Mouse (Mus musculus): ENCODE measurements around the gene Gfi1b. TPM values are rescaled to one million over a fixed set of nuclear protein-coding genes. Genes with fewer than 3 reads are reported as not detected.

Gfi1b gene
- polyA plus RNA-seq, 1 experiment, result 1.8 TPM

- H3K36me3 ChIP-seq (ENCODE audit: control insufficient read depth, insufficient read depth, low read length), result no peaks in the 10 kb centered on the region
- H3K4me1 ChIP-seq (ENCODE audit: control insufficient read depth, insufficient read depth, insufficient read length, low read length), result no peaks in the 10 kb centered on the region; the same call in 1 of the 2 replicates
- H3K27me3 ChIP-seq (ENCODE audit: control insufficient read depth, insufficient read depth, low read length), result no peaks in the 10 kb centered on the region
- H3K27ac ChIP-seq (ENCODE audit: insufficient read depth, low read depth, low read length), result no peak overlapping the region
- H3K4me3 ChIP-seq (ENCODE audit: low read depth, low read length), result no peak overlapping the region
- no peak for TF ChIP-seq CTCF (IDR thresholded peaks at IDR 0.05; ENCODE audit: extremely low read depth, insufficient read length, insufficient replicate concordance, low read depth, low read length)
- TF ChIP-seq POLR2A (IDR thresholded peaks at IDR 0.05; ENCODE audit: low read depth, low read length), result no peak
- 83% methylated on average over 12 of the region's 12 CpGs for whole genome bisulfite sequencing
Measured at GRCm38 (mm10) chr2:28610716-28611406, 10.9 kb downstream of the Gfi1b start.

DNA sequence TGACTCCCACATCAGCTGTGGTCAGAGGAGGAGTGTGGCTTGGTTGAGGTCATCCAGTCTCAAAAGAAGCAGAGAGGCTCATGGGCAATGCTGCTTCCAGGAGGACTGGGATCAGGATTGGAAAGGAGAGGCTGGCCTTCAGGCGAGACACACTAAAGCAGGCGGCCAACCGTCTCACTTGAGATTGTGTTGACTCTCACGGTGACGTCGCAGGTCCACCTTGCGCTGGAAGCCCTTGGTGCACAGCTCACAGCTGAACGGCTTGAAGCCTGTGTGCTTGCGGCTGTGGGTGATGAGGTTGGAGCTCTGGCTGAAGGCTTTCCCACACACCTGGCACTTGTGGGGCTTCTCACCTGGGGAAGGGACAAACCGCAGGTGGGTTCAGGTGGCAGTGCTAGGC lies 11.9 kb downstream of the Gfi1b start:
- WGBS, result 76% methylated on average over 10 of the region's 10 CpGs
- H3K36me3 ChIP-seq (ENCODE audit: control insufficient read depth, insufficient read depth, low read length), result no peaks in the 10 kb centered on the region
- TF ChIP-seq CTCF (IDR thresholded peaks at IDR 0.05; ENCODE audit: extremely low read depth, insufficient read length, insufficient replicate concordance, low read depth, low read length) (no peak), POLR2A (IDR thresholded peaks at IDR 0.05; ENCODE audit: low read depth, low read length) (no peak)

DNA sequence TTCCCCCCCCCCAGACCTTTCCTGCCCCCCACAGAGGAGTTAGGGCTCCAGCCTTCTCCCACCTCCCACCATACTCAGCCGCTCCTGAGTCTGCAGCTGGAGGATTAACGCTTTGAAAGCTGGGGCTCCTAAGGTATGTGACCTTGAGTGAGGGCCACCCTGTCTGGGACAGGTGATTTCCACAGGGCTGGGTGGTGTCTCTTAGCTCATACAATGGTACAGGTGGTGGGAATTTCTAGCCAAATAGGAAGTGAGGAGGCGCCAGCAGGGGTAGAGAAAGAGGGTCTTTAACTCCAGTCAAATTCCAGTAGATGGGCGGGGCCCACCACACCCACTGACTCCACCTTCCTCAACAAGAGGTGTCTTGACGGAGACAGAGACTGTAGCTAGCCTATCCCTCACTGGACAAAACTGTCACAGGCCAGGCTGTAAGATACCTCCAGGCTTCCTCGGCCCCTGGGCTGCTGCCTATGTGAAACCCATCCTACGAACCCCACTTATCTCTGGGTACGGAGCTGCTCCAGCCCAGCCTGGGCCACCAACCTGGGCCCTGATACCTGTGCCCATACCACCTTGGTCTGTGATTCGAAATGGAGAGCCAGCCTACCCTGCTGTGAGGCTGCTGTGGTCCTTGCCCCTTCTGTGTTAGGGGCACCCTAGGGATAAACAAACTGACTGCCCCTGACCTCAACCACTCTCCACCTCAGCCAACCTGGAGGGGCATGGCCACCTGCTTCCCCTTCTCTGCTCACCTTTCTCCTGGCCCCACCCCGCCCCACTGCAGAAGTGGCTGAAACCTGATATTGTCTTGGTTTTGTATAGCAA lies 14.2 kb downstream of the Gfi1b start:
- Histone ChIP-seq H3K27ac (ENCODE audit: insufficient read depth, low read depth, low read length) (no peak overlapping the region), H3K4me3 (ENCODE audit: low read depth, low read length) (no peak overlapping the region), H3K27me3 (ENCODE audit: control insufficient read depth, insufficient read depth, low read length) (no peaks in the 10 kb centered on the region), H3K36me3 (ENCODE audit: control insufficient read depth, insufficient read depth, low read length) (no peaks in the 10 kb centered on the region), H3K4me1 (ENCODE audit: control insufficient read depth, insufficient read depth, insufficient read length, low read length) (no peaks in the 10 kb centered on the region; the same call in 1 of the 2 replicates)
- WGBS, result 50% methylated on average over 10 of the region's 10 CpGs
- TF ChIP-seq POLR2A (IDR thresholded peaks at IDR 0.05; ENCODE audit: low read depth, low read length) (no peak), CTCF (IDR thresholded peaks at IDR 0.05; ENCODE audit: extremely low read depth, insufficient read length, insufficient replicate concordance, low read depth, low read length) (no peak)

More for the DNA sequence above, 11.9 kb downstream of the Gfi1b start:
- H3K27ac ChIP-seq (ENCODE audit: insufficient read depth, low read depth, low read length), result no peak overlapping the region
- no peaks in the 10 kb centered on the region; the same call in 1 of the 2 replicates for H3K4me1 ChIP-seq (ENCODE audit: control insufficient read depth, insufficient read depth, insufficient read length, low read length)
- H3K27me3 ChIP-seq (ENCODE audit: control insufficient read depth, insufficient read depth, low read length), result no peaks in the 10 kb centered on the region
- no peak overlapping the region for H3K4me3 ChIP-seq (ENCODE audit: low read depth, low read length)

DNA sequence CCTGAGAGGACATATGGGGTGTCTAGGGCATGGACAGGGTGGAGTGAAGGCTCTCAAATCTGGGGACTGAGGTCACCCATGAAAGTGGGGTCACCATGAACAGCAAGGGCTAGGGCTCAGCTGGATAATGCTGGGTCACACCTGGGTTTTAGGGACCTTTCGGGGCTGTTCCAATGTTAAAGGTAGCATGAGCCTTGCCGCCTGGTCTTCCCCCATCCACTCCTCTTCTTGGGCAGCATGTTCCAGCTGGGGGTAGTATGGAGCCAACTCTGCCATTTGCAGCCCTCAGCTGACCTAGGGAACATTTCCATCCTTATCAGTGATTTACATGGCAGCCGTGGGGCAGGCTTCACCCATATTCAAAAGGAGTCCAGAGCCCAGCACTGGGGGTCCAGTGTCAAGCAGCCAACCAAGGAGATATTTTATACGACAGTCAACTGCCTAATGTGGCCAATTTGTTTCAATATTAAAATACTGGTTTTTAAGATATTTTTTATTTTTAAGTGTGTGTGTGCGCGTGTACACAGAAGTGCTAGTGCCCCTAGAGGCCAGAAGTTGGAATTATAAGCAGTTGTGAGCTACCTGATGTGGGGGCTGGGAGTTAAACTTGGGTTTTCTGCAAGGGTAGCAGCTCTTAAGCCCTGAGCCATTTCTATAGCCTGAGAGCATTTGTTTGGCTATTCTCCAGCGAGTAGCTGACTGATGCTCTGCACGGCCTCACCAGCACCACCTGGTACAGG lies 15.0 kb downstream of the Gfi1b start:
- no peak overlapping the region for H3K27ac ChIP-seq (ENCODE audit: insufficient read depth, low read depth, low read length)
- 61% methylated on average over 8 of the region's 8 CpGs for WGBS
- no peak overlapping the region for H3K4me3 ChIP-seq (ENCODE audit: low read depth, low read length)
- H3K36me3 ChIP-seq (ENCODE audit: control insufficient read depth, insufficient read depth, low read length), result no peaks in the 10 kb centered on the region
- H3K4me1 ChIP-seq (ENCODE audit: control insufficient read depth, insufficient read depth, insufficient read length, low read length), result no peaks in the 10 kb centered on the region; the same call in 1 of the 2 replicates
- no peaks in the 10 kb centered on the region for H3K27me3 ChIP-seq (ENCODE audit: control insufficient read depth, insufficient read depth, low read length)
- TF ChIP-seq CTCF (IDR thresholded peaks at IDR 0.05; ENCODE audit: extremely low read depth, insufficient read length, insufficient replicate concordance, low read depth, low read length) (no peak), POLR2A (IDR thresholded peaks at IDR 0.05; ENCODE audit: low read depth, low read length) (no peak)

- Histone ChIP-seq H3K27me3 (ENCODE audit: control insufficient read depth, insufficient read depth, low read length) (no peaks in the 10 kb centered on the region), H3K36me3 (ENCODE audit: control insufficient read depth, insufficient read depth, low read length) (no peaks in the 10 kb centered on the region), H3K4me3 (ENCODE audit: low read depth, low read length) (no peak overlapping the region), H3K4me1 (ENCODE audit: control insufficient read depth, insufficient read depth, insufficient read length, low read length) (no peaks in the 10 kb centered on the region; the same call in 1 of the 2 replicates), H3K27ac (ENCODE audit: insufficient read depth, low read depth, low read length) (no peak overlapping the region)
- no peak for TF ChIP-seq POLR2A (IDR thresholded peaks at IDR 0.05; ENCODE audit: low read depth, low read length)
- no peak for TF ChIP-seq CTCF (IDR thresholded peaks at IDR 0.05; ENCODE audit: extremely low read depth, insufficient read length, insufficient replicate concordance, low read depth, low read length)
- WGBS, result 75% methylated on average over 14 of the region's 14 CpGs
Measured at GRCm38 (mm10) chr2:28605789-28606541, 15.8 kb downstream of the Gfi1b start.

- TF ChIP-seq CTCF (IDR thresholded peaks at IDR 0.05; ENCODE audit: extremely low read depth, insufficient read length, insufficient replicate concordance, low read depth, low read length) (no peak), POLR2A (IDR thresholded peaks at IDR 0.05; ENCODE audit: low read depth, low read length) (no peak)
- Histone ChIP-seq H3K4me3 (ENCODE audit: low read depth, low read length) (no peak overlapping the region), H3K4me1 (ENCODE audit: control insufficient read depth, insufficient read depth, insufficient read length, low read length) (no peaks in the 10 kb centered on the region; the same call in 1 of the 2 replicates), H3K27me3 (ENCODE audit: control insufficient read depth, insufficient read depth, low read length) (no peaks in the 10 kb centered on the region), H3K27ac (ENCODE audit: insufficient read depth, low read depth, low read length) (no peak overlapping the region), H3K36me3 (ENCODE audit: control insufficient read depth, insufficient read depth, low read length) (no peaks in the 10 kb centered on the region)
- 65% methylated on average over 5 of the region's 5 CpGs for WGBS
Measured at GRCm38 (mm10) chr2:28603542-28603941, 18.2 kb downstream of the Gfi1b start.
